Mouse (Mus musculus): ENCODE measurements around the gene Rfx3.

DNA sequence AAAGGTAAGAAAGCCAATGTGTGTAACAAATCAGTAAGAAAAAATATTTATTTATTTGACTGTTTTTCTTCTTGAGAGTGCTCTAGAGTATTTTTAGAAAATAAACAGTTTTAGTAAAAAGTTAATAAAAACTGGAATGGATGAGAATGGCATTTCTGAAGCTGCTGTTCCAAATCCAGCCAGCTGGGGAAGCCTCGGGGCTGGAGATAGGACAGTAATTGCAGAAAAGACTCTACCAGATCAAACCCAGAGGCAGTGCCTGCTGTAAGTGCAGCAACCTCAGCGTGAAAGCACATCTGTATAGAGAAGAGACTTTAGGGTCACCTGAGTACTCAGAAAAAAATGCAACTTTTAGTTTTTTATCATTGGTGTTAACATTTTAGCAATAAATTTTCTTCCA, 91.9 kb downstream of the Rfx3 start:
- TF ChIP-seq POLR2A (IDR thresholded peaks at IDR 0.05; ENCODE audit: insufficient read depth, low read length) (no peak), CTCF (IDR thresholded peaks at IDR 0.05; ENCODE audit: low read depth, low read length) (no peak), EP300 (IDR thresholded peaks at IDR 0.05; ENCODE audit: insufficient read depth, low read depth, low read length) (no peak)

All from ES-Bruce4 (cell line).